Mouse (Mus musculus): ENCODE measurements around the gene Kdr. TPM values are rescaled to one million over a fixed set of nuclear protein-coding genes. Genes with fewer than 3 reads are reported as not detected.

Kdr gene
- total RNA-seq (2021), result 100 to 1,000 TPM; 124 to 160 TPM

DNA sequence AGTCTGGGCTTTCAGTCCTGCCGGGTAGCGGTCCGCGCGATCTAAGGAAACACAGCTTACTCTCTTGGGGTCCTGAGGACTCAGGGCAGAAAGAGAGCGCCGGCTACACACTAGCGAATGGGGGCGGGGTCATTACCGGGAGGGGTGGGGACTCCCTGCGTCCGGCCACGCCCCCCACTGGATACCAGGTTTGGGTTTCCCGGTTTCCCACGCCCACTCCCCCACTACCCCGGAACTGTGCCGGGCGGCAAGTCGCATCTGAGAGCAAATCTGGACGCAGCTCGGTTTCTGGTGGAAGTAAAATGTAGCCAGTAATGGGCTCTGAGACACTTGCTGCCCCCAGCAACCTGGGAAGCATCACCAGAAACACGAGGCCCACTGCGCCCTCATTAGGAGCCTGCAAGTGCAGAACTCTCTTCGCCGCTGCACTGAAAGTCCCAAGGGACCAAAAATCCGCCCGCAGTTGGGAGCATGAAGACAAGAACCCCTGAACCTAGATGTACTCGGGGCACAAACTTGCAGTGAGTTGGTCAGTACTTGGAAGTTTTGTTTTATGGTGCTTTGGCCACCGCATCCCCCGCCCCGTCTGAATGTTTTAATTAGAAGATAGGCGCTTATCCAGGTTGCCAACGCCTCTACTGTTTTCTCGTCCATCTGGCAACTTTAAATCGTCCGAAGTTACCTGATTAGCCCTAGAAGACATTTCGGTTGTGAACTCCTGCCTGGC, at the start of gene Kdr:
Kdr (minus strand) TSS at position 85 of the 727 bp plus-strand sequence.
- intact Hi-C loops (cut with DNase I), result loop anchor here (2.0 kb wide), 2 partner anchors 36 to 136 kb away; no protein-coding TSS in a partner anchor
- peak; percentile 79 to 80 for DNase-seq

DNA sequence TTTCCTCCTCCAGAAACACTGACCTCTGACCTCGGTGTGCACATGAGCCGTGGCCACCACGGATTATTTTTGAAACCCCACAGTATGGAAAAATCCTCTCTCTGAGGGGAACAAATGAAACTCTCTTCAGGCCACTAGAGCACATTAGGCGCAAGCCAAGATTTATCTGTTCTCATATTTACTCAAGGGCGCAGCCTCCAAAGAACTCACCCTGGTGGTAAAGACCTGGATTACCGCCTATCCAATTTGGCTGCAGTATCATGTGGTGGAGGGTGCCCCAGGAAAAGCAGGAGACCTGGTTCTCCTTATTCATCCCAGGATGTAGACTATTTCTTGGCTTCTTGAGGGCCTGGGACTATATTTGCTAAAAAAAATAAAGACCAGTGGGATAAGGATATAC, 48.5 kb upstream of the Kdr start:
- intact Hi-C loops (cut with DNase I), result loop anchor here (1.0 kb wide), 1 partner anchor 90 kb away; no protein-coding TSS in a partner anchor
- DNase-seq, result no peak

DNA sequence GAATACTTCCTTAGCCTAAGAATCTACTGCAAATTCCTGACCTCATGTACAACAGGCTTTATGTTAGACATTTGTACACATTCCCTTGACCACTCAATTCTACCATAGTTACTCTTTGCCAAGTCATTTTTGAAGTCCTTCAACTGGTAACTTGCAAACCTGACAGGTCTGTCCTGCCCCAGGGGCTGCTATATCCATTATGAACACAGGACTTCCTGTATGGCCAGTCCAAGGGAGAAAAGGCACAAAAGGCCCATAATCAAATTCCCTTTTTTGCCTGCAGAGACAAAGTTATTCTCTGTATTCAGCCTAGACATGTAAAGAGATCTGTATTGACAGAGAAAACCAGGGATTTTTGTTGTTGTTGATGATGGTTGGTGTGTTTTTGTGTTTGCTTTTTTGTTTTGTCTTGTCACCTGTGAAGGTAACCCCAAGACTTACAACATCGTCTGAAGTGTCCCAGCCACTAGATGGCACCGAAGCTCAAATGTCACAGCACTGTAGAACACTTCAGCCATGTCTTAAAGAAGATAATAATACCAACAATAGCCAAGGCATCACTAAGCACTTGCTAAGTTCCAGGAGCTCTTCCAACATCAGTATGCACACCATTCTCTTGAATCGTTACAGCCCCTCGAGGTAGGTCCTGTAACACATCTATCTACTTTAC, 47.9 kb upstream of the Kdr start:
- DNase-seq, result peak; percentile 41 to 53
- intact Hi-C loops (cut with DNase I), result loop anchor here (2.0 kb wide), 1 partner anchor 155 kb away; no protein-coding TSS in a partner anchor

DNA sequence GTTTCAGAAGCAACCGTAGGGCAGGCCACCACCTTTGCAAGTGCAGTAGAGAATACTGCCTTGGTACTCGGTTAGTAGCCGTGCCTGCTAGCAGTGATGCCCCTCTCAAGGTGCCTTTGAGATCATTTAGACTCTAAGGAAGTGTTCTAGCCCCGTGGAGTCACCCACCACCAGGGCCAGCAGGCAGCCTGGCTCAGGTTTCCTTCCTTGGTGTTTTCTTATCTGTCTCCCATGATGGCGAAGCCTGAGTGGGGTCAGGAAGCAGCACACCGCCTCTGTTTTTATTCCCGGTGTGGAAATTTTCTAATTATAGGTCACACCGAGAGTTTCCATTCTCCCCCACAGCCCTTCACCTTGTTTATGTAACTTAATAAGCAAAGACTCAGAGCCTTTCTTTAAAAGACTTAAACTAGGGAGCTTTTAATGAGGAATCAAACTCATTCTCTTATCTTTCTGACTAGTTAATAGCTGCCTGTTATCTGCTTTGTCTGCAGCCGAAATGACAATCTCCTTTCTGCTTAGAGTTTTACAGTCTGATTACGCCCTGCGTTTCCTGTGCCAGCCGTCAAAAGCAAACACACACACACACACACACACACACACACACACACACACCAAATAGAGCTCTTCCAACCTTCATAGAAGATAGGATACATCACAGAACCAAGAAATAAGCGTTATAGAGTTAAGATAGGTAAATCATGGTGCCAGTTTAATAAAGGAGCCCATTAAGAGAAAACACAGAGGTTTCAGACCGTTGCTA, 44.9 kb upstream of the Kdr start:
- peak in 1 of 2 experiments; percentile 26 for DNase-seq
- intact Hi-C loops (cut with DNase I), result no loop called here

DNA sequence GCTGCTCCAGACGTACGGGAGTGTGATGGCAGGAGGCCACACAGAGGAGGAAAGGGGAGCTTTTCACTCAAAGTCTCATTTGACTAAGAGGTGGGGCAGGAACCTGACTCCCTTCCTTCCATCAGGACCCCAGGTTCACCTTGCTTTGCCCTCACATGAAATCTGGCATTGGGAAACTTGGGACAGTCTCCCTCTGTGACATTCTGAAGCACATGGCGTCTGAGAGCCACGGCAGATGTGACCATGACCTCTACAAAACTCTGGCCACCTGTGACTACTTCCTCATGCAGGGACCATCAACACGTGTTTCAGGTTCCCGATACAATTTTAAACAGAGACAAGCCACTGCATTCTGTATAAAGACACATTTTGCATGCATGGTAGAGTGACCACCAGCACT, 44.2 kb upstream of the Kdr start:
- no peak for DNase-seq
- intact Hi-C loops (cut with DNase I), result no loop called here

DNA sequence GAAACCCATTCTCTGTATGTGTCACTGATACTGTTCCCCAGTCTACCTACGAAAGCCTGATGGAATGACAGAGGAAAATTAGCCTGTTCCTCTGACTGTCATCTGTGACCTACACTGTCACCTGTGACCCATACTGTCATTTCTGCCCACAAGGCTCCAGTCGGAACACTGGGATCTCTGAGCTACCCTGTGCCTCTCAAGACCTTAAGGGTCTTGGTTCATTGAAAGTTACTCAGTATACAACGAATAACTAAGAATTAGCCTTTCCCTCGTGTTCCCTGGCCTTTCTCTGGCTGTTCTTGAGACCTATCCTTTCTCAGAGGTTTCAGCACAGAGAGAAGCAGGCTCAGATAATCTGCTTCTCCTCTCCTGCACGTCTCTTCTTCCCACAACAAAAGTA, 40.1 kb upstream of the Kdr start:
- no peak for DNase-seq
- intact Hi-C loops (cut with DNase I), result no loop called here

DNA sequence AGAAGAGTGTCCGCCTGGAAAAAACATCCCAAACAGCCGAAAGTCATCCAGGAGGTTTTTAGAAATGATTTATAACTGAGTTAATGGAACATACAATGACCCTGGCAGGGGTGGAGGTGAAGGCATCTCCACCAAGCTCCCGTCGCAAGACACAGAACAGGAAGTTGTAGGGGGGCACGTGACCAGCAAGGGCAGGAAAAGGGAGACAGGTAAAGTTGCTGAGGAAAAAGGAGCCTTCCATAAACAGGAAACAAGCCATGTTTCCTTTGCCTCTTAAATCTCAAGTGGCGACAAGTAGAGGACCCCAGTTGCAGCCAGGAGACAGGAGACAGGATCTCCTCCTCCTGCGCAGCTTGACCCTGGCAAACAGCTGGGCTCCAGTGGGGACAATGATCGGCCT, 37.8 kb upstream of the Kdr start:
- intact Hi-C loops (cut with DNase I), result no loop called here
- DNase-seq, result peak in 1 of 2 experiments; percentile 18

DNA sequence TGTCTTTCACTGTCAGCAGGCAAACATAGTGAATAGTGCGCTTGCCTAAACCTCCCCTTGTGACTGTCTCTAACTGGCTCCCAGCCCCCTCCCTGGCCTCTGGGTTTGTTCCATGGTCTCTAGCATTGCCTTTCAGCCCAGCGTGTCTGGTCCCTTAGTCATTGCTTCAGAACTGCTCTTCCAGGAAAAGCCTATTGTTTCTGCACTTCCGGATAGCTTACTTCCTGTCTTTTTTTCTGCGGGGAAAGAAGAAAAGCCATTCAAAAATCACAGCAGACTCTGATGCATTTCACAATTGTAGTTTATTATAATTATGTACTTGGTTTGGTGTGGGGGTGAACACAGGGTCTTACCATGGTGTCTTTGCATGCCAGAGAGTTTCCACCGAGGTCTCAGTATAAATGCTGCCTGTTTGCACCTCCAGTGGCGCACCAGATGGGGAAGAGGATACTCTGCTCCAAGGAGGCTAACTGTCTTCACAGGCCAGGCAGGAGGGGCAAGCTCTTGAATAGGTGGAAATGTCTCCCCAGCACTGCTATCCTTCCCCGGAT, 35.7 kb upstream of the Kdr start:
- intact Hi-C loops (cut with DNase I), result loop anchor here (2.0 kb wide), 1 partner anchor 35 kb away; the partner anchor contains the start of gene Kdr
- DNase-seq, result peak; percentile 54 to 63

DNA sequence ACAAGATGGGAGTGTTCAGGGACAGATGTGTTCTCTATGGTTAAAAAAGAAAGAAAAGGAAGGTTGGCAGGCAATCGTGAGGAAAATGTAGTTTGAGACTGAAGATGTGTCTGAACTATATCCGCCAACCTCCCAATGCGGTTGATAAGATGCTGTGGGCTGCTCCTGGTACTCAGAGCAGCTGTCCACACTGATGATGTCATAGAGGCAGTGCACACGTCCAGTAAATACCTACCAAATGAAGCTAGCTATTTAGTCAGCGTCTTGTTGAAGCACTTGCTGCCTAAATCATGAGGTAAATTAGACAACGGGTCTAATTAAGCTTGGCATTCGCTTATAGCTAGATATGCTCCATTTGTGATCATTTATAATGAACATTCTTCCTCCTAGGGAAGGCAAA, 28.1 kb upstream of the Kdr start:
- intact Hi-C loops (cut with DNase I), result no loop called here
- no peak for DNase-seq

DNA sequence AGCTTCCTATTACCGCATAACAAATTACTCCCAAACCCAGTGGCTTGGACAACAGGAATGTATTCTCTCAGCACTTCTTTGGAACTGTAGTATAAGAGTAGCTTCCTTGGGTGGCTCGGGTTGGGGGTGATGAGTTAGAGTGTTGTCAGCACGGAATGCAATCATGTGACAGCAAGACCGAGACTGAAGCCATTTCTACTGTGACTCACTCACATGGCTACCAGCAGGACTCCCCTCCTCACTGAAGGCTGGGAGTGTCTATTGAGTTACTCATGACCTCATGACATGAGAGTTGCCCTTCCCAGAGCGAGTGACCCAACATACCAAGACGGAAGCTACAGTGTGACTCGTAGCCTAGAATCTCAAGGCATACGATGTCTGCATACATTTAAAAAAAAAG, 12.0 kb upstream of the Kdr start:
- intact Hi-C loops (cut with DNase I), result no loop called here
- DNase-seq, result no peak

DNA sequence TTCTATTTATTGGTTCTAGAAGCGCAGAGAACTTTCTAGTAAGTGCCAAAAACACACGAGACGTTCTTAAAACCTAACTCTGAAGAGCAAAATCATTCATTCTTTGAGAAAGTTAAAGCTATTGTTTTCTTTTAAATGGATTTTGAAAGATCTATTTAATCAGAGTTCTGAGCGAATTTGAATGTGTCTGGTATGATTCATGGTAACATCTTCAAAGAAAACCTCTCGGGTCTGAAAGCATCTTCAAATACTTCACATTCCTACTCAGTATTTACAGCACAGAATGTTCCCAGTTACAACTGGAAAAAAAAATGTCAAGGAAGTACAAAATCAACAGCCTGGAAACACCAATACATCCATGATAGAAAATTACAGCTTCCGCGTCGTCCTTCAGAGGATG, 9.3 kb upstream of the Kdr start:
- intact Hi-C loops (cut with DNase I), result no loop called here
- no peak for DNase-seq

DNA sequence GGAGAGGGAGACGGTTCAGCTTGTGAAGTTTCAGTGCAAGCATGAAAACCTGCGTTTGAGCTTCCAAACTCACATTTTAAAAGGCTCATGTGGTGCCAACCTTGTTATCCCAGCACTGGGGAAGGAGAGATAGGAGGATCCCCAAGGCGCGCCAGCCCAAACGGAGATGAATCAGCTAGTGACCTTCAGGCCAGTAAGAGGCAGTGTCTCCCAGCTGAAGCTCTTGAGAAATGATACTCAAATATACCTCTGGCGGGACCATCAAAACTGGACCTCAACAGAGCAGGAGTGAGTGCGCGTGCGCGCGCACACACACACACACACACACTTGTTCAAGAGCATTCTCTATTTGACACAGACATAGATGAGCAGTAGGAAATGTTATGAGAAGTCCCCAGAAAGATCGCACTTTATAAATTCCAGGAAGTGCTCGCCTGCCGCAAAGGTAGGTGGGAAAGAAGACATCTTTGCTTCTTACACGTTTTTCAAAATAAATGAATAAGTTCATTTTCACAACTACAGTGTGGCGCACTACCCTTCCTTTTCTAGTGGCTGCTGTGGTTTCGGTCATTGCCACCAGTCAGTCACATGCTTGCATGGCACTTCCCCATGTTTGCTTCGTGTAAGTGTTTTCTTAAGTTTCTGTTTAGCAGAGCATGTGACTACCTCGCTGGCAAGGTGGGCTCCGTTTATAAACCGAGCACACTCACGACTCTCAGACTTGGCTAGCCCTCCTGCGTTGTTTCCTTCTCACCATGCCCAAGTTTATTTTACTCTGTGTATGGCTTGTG, 2.5 kb upstream of the Kdr start:
- intact Hi-C loops (cut with DNase I), result no loop called here
- DNase-seq, result no peak

DNA sequence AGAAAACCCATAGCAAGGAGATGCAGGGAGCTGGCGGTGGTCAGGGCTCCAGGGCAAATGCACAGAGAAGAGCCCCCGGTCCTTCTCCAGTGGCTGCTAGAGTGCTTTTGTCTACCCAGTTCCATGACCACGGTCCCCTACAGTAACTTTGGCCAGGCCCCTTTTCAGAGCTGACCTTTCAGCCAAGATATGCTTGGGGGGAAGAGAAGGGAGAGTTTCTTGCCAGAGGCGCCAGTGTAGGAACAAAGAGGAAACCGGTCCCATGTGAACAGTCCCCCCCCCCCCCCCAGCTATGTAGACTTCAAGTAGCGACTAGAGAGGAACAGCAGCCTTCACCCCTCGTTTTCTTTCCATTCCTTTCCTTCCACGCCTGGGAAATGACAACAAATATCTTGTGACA, 850 bp upstream of the Kdr start:
- DNase-seq, result peak; percentile 27 to 38

DNA sequence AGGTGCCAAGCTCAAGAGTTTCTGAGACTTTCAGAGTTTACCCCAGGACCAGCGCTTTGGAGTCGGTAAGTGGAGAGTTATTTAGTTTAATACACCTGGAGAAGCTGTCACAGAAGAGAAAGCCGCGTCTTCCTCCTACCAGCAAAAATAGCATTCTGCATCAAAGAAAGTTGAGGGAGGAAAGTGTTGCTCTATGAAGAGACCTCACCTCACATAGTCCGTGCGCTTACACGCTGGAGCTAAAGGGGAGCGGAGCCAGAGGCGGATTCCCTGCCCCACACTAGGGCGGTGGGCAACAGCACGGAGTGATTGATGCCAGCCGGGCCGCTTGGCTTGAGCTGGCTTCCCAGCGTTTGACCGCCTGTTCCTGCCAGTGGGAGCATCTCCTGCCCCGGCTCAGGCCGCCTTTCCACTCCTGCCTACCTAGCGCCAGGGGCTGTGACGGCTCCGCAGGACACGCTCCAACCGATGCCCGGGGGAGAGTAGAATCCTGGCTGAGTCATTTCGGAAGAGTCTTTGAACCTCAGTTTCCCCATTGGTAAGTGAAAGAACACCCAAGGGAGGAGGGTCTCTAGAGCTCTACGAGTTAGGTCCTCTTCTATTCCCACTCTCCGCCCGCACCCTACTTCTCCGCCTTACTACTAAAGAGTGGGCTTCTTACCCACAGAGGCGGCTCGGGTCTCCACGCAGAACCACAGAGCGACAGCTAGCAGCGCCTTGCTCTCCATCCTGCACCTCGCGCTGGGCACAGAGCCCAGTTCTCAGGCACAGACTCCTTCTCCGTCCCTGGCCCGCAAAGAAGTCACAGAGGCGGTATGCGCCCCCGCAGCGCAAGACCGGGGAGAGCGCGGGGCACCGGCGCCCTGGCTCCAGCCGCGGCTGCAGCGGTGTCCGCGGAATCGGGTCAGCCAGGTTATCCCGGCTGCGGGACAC, 551 bp downstream of the Kdr start:
- intact Hi-C loops (cut with DNase I), result loop anchor here (2.0 kb wide), 3 partner anchors 37 to 137 kb away; no protein-coding TSS in a partner anchor
- DNase-seq, result no peak

More for the DNA sequence above, 850 bp upstream of the Kdr start:
- intact Hi-C loops (cut with DNase I), result loop anchor here (2.0 kb wide), 2 partner anchors 36 to 136 kb away; no protein-coding TSS in a partner anchor

DNA sequence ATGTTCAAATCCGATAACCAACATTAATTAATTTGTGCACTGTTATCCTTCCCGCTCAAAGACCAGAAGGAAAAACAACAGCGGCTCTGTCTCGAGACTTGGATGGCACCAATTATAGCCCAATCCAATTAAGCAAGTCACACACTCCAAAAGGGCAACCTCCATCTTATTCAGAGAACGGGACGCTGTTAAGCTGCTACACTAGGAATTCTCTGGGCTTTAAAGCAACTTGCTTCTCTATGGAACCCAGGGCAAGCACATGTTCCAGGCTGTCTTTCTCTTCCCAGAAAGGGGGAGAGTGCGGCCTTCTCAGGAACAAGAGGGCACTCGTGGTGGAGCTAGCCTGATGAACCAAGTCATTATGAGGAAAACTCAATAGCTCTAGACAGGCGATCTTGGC, 1.6 kb downstream of the Kdr start:
- intact Hi-C loops (cut with DNase I), result loop anchor here (2.0 kb wide), 1 partner anchor 106 kb away; no protein-coding TSS in a partner anchor
- no peak for DNase-seq

DNA sequence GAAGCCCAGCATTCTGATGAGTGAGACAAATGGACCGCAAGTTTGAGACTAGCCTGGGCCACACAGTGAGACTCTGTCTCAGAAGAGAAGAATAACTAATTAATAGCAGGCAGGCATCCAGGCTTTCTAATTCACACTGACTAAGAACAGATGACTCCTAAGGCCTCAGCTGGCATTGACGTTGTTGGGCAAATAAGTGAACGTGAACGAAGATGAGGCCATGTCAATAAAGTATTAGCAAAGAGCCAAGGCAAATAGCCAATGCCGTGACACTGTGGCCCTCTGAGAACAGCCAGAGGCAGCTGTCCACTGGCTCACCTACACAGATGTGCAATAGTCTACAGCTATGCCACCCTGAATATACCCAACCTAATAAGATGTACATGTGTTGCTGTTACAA, 2.9 kb downstream of the Kdr start:
- no peak for DNase-seq
- intact Hi-C loops (cut with DNase I), result no loop called here

DNA sequence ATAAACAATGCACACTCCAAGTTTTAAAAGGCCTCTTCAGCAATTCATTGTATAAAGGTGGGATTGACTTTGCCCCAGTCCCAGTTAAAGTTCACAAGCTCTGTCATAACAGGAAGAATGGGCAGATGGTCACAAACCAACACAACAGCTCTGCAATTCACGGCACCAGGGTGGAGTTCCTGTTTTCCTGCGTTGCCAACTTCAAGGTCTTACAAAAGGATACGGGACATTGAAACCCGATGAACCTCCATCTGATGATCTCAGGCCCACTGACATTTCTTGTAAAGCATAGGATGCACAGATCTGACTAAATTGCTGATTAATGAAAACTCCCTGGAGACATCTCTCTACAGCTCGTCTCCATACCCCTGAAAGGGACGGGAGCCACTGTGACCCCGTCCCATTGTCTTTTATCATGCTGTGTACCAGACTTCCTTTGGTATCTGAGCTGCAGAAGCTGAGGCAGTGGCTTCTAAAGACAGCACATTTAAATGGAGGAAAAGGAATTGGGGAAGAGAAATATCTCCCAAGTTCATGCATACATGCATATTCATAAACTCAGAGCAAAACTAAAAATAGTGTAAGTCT, 3.6 kb downstream of the Kdr start:
- DNase-seq, result peak; percentile 22 to 25
- intact Hi-C loops (cut with DNase I), result no loop called here

DNA sequence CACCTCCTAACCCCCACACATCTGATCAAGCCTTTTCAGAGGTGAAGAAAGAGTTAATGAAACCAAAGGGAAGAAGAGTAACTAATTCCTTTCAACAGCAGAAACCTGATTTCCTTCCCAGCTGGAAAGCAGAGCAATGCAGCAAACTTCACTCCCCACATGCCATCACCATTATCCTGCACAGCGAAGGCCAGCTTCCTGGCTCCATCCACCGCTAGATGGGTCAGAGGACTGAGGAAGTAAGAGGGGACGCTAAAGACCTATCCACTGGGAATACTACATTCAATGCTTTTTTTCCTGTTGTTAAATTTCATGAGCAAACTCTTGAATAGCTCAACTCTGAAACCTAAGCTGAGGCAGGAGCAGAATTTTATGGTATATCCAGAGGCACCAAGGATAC, 8.4 kb downstream of the Kdr start:
- peak in 1 of 2 experiments; percentile 36 for DNase-seq
- intact Hi-C loops (cut with DNase I), result loop anchor here (2.0 kb wide), 1 partner anchor 23 kb away; no protein-coding TSS in a partner anchor

All from heart, postnatal 10 days (tissue).